Mouse (Mus musculus) liver, embryonic 11.5 days (tissue): ENCODE results near the gene Narfl. TPM values are rescaled to one million over a fixed set of nuclear protein-coding genes. Genes with fewer than 3 reads are reported as not detected.

Experiments used
- ATAC-seq: fragments of 200-750 bp; cut with Nextera tagmentation; replicated peaks from 2 replicates; pipeline ENCODE4 v1.8.0; 2017; ENCODE audit warnings: moderate number of reproducible peaks, mild to moderate bottlenecking, moderate TSS enrichment, moderate library complexity; ENCODE audit not compliant: low FRiP score
- DNase-seq: peaks from one replicate; pipeline ENCODE4 v3.0.0-alpha.2; 2017; ENCODE audit warnings: low spot score
- H3K27ac ChIP-seq: fragments of 300-500 bp; sonication (generic); 2 replicates; pipeline ENCODE4 v1.5.1; 2014; ENCODE audit warnings: mild to moderate bottlenecking, low read depth, low read length, control low read depth
- H3K27me3 ChIP-seq: fragments of 300-500 bp; sonication (generic); replicated peaks from 2 replicates; pipeline ENCODE4 v1.6.1; 2014; ENCODE audit warnings: low read length, mixed read lengths; ENCODE audit not compliant: control insufficient read depth, insufficient read depth
- H3K36me3 ChIP-seq: fragments of 300-500 bp; sonication (generic); 2 replicates; pipeline ENCODE4 v1.6.1; 2014; ENCODE audit warnings: mild to moderate bottlenecking, low read length, moderate library complexity, mixed read lengths; ENCODE audit not compliant: control insufficient read depth, insufficient read depth
- H3K4me1 ChIP-seq: fragments of 300-500 bp; sonication (generic); replicated peaks from 2 replicates; pipeline ENCODE4 v1.6.1; 2014; ENCODE audit warnings: low read length, mixed read lengths; ENCODE audit not compliant: control insufficient read depth, insufficient read depth
- H3K4me2 ChIP-seq: fragments of 300-500 bp; sonication (generic); 2 replicates; pipeline ENCODE4 v1.6.1; 2014; ENCODE audit warnings: mild to moderate bottlenecking, control low read depth, moderate library complexity
- H3K4me3 ChIP-seq: fragments of 300-500 bp; sonication (generic); 2 replicates; pipeline ENCODE4 v1.5.1; 2014; ENCODE audit warnings: low read depth, low read length, control low read depth
- H3K9ac ChIP-seq: fragments of 300-500 bp; sonication (generic); 2 replicates; pipeline ENCODE4 v1.6.1; 2014; ENCODE audit warnings: low read depth, low read length, control low read depth
- H3K9me3 ChIP-seq: fragments of 300-500 bp; sonication (generic); 2 replicates; pipeline ENCODE4 v1.6.1; 2016; ENCODE audit warnings: low read length, inconsistent platforms, mixed read lengths; ENCODE audit not compliant: control insufficient read depth
- WGBS: fragments of 180-500 bp; shearing (Covaris S2); extraction: QIAGEN DNeasy Blood & Tissue Kit; methylation state at CpG from one replicate; pipeline ENCODE4 v1.1.7; 2014; 5-methylcytosine and 5-hydroxymethylcytosine counted together
- microRNA-seq: library from miRNA; unstranded; fragments of <30 nt; microRNA quantifications from one replicate; pipeline ENCODE4, GENCODE M21; 2017; ENCODE audit warnings: borderline number of aligned reads
- polyA plus RNA-seq: library from polyadenylated mRNA; unstranded; fragments of >200 nt; fragmentation: Nextera tagmentation; extraction: Ambion mirVana; gene quantifications from 2 replicates; pipeline ENCODE4 v1.2.1, GENCODE M21; 2014

The Narfl gene
- polyA plus RNA-seq, 1 experiment from 2014 or later: 29.9 TPM

DNA sequence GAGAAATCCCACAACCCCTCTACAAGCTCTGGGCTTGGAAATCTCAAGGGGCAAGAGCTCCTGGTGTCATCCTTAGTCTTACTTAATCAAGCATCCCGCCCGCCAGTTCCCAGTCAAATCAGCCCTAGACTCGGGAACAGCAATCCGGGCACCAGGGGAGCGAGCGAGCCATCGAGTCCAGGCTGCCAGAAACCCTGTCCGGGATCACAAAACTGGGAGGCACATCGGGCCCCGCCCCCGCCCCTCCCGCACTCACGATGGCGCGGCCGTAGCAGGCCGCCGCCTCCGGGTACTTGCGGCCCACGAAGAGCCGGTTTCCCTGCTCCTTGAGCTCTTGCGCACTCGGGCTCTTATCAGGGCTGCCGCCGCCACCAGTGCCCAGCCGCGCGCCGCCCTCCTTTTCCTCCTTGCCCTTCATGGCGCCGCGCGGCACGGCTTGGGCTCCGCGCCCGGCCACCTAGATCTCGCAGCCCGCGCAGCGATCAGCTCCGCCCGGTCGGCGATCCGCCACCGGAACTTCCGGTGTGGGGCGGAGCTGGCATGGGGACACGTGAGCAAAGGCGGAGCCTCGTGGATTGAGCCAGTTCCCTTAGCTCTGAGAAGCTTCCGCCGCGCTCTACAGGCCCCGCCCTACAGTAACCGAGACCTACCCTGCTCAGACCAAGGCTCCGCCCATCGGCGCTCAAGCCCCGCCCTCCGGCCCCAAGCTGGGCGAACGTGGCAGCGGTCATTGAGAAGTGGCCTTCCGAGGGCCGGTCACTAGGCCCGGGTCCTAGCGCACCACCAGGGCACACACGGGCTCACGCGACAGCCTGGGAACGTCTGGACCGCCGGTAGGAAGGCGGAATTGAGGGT lies 59.1 kb downstream of the Narfl start:
- H3K36me3 ChIP-seq: peaks cover 35% of the 10 kb centered on the region
- H3K4me2 ChIP-seq: peak overlapping the region; percentile 99
- ATAC-seq (peak; percentile 90), DNase-seq (peak; percentile 99)
- under 1% methylated on average over 77 of the region's 77 CpGs for WGBS
- peak overlapping the region; percentile 88 for H3K9ac ChIP-seq
- no peaks in the 10 kb centered on the region for H3K27me3 ChIP-seq
- peaks cover 62% of the 10 kb centered on the region for H3K4me1 ChIP-seq
- H3K27ac ChIP-seq: peak overlapping the region; percentile 97
- H3K4me3 ChIP-seq: peak overlapping the region; percentile 85
- no peaks in the 10 kb centered on the region for H3K9me3 ChIP-seq

Small RNAs within 50 kb of the gene (microRNA-seq; reads per million reads assigned to microRNA genes)
- gene Gm25083 (not detected), gene Mir3082 (2.1 reads per million), gene Mir6966 (not detected)

Other genes with a start within 250 kb of the Narfl start
- gene Sox8, start 203.1 kb upstream of the Narfl start, polyA plus RNA-seq: 2.4 and 3.0 TPM in 2 replicates
- gene Lmf1, start 194.7 kb upstream of the Narfl start, polyA plus RNA-seq: 23.8 and 29.1 TPM in 2 replicates
- 0.42 and 1.3 TPM in 2 replicates for gene Gng13, start 56.6 kb upstream of the Narfl start, polyA plus RNA-seq
- 32.0 and 35.6 TPM in 2 replicates for gene Chtf18, start 46.4 kb upstream of the Narfl start, polyA plus RNA-seq
- 16.6 and 17.5 TPM in 2 replicates for gene Rpusd1, start 46.1 kb upstream of the Narfl start, polyA plus RNA-seq
- not detected in 2 replicates for gene Mslnl, start 37.7 kb upstream of the Narfl start, polyA plus RNA-seq
- gene Msln, start 19.4 kb upstream of the Narfl start, polyA plus RNA-seq: 0.29 and 0.55 TPM in 2 replicates
- 22.7 and 25.0 TPM in 2 replicates for gene Haghl, start 11.9 kb downstream of the Narfl start, polyA plus RNA-seq
- 0.25 and 0.33 TPM in 2 replicates for gene Ccdc78, start 12.8 kb downstream of the Narfl start, polyA plus RNA-seq
- gene Fam173a, start 19.1 kb downstream of the Narfl start, polyA plus RNA-seq: 83.7 and 83.8 TPM in 2 replicates
- not detected in 2 replicates for gene AC134908.4, start 21.9 kb downstream of the Narfl start, polyA plus RNA-seq
- gene Metrn, start 23.4 kb downstream of the Narfl start, polyA plus RNA-seq: 7.6 and 10.8 TPM in 2 replicates
- gene Fbxl16, start 35.3 kb downstream of the Narfl start, polyA plus RNA-seq: 0.99 and 1.2 TPM in 2 replicates
- gene Wdr24, start 49.9 kb downstream of the Narfl start, polyA plus RNA-seq: 29.8 and 31.9 TPM in 2 replicates
- 36.6 and 37.0 TPM in 2 replicates for gene Jmjd8, start 55.1 kb downstream of the Narfl start, polyA plus RNA-seq
- 249 and 252 TPM in 2 replicates for gene Stub1, start 59.6 kb downstream of the Narfl start, polyA plus RNA-seq
- gene Rhbdl1, start 63.5 kb downstream of the Narfl start, polyA plus RNA-seq: 0.60 and 1.6 TPM in 2 replicates
- 0.78 and 1.1 TPM in 2 replicates for gene Gm20683, start 68.0 kb downstream of the Narfl start, polyA plus RNA-seq
- gene Rhot2, start 71.1 kb downstream of the Narfl start, polyA plus RNA-seq: 9.6 and 12.8 TPM in 2 replicates
- gene Wdr90, start 87.7 kb downstream of the Narfl start, polyA plus RNA-seq: 22.2 and 25.7 TPM in 2 replicates
- gene Mcrip2, start 95.0 kb downstream of the Narfl start, polyA plus RNA-seq: 96.5 and 110 TPM in 2 replicates
- gene Mettl26, start 101.3 kb downstream of the Narfl start, polyA plus RNA-seq: 70.7 and 74.5 TPM in 2 replicates
- 2.1 and 2.4 TPM in 2 replicates for gene Wfikkn1, start 107.1 kb downstream of the Narfl start, polyA plus RNA-seq
- gene Rab40c, start 146.0 kb downstream of the Narfl start, polyA plus RNA-seq: 9.9 and 10.7 TPM in 2 replicates
- gene Pigq, start 171.2 kb downstream of the Narfl start, polyA plus RNA-seq: 137 and 139 TPM in 2 replicates
- 0.85 and 1.4 TPM in 2 replicates for gene Nhlrc4, start 171.2 kb downstream of the Narfl start, polyA plus RNA-seq
- gene A930017K11Rik, start 178.8 kb downstream of the Narfl start, polyA plus RNA-seq: 0.68 and 0.85 TPM in 2 replicates
- 23.0 and 27.4 TPM in 2 replicates for gene Capn15, start 212.0 kb downstream of the Narfl start, polyA plus RNA-seq